Mouse (Mus musculus): Measurements from ENCODE around the gene Nagpa. TPM values are rescaled to one million over a fixed set of nuclear protein-coding genes. Genes with fewer than 3 reads are reported as not detected.
A peak's percentile ranks its signal among the peaks of the same experiment; 100 is the strongest.
"Not testable (repeated sequence)": the region's sequence is repeated elsewhere in the genome, so short reads cannot be mapped to it uniquely, and the experiment has no call there.

Nagpa gene
- 22.1 and 24.0 TPM in 2 replicates for polyA plus RNA-seq (2015; fragmentation: Nextera tagmentation; extraction: Ambion mirVana)

GRCm38 (mm10) chr16:5203668-5204433, at the start of gene Nagpa:
Gene Nagpa (minus strand): TSS chr16:5204012.
- H3K27me3 ChIP-seq, result no peaks in the 10 kb centered on the region
- peak within 1 kb of the TSS; percentile 91 for H3K4me2 ChIP-seq
- ATAC-seq (ENCODE audit: borderline replicate concordance, extremely low read depth, low FRiP score, low TSS enrichment), result peak; percentile 83
- peak within 1 kb of the TSS; percentile 68 for H3K4me3 ChIP-seq
- peak within 1 kb of the TSS; percentile 48 for H3K9ac ChIP-seq
- H3K9me3 ChIP-seq, result no peaks in the 10 kb centered on the region
- 3% methylated on average over 39 of the region's 40 CpGs for WGBS
- H3K27ac ChIP-seq, result no peak within 1 kb of the TSS; the same call in 1 of the 2 replicates
- peaks cover 16% of the 10 kb centered on the region for H3K4me1 ChIP-seq
- no peaks in the 10 kb centered on the region for H3K36me3 ChIP-seq

- no peaks in the 10 kb centered on the region for H3K9me3 ChIP-seq
- H3K4me2 ChIP-seq, result no peak overlapping the region
- H3K4me1 ChIP-seq, result peaks cover 17% of the 10 kb centered on the region
- ATAC-seq (ENCODE audit: borderline replicate concordance, extremely low read depth, low FRiP score, low TSS enrichment), result no peak
- no peak overlapping the region for H3K4me3 ChIP-seq
- no peaks in the 10 kb centered on the region for H3K27me3 ChIP-seq
- H3K9ac ChIP-seq, result no peak overlapping the region
- WGBS, result 95% methylated on average over 2 of the region's 2 CpGs
- peaks cover 22% of the 10 kb centered on the region for H3K36me3 ChIP-seq
- H3K27ac ChIP-seq, result no peak overlapping the region
Measured at GRCm38 (mm10) chr16:5252260-5252659, 48.4 kb upstream of the Nagpa start.

- no peak overlapping the region for H3K4me2 ChIP-seq
- no peaks in the 10 kb centered on the region for H3K9me3 ChIP-seq
- no peak for ATAC-seq (ENCODE audit: borderline replicate concordance, extremely low read depth, low FRiP score, low TSS enrichment)
- no peak overlapping the region for H3K4me3 ChIP-seq
- peaks cover 17% of the 10 kb centered on the region for H3K4me1 ChIP-seq
- no peak overlapping the region for H3K27ac ChIP-seq
- WGBS, result 82% methylated on average over 3 of the region's 3 CpGs
- H3K9ac ChIP-seq, result no peak overlapping the region
- H3K36me3 ChIP-seq, result peaks cover 28% of the 10 kb centered on the region
- no peaks in the 10 kb centered on the region for H3K27me3 ChIP-seq
Measured at GRCm38 (mm10) chr16:5250891-5251290, 47.1 kb upstream of the Nagpa start.

GRCm38 (mm10) chr16:5244411-5244810, 40.6 kb upstream of the Nagpa start:
- Histone ChIP-seq H3K4me2 (no peak overlapping the region), H3K27ac (no peak overlapping the region), H3K9me3 (no peaks in the 10 kb centered on the region), H3K9ac (no peak overlapping the region), H3K27me3 (no peaks in the 10 kb centered on the region), H3K36me3 (peaks cover 61% of the 10 kb centered on the region), H3K4me1 (no peaks in the 10 kb centered on the region), H3K4me3 (no peak overlapping the region)
- 0 out of 2 replicates have a peak, but pooled peaks have one; percentile 44 for ATAC-seq (ENCODE audit: borderline replicate concordance, extremely low read depth, low FRiP score, low TSS enrichment)
- 26% methylated on average over 7 of the region's 7 CpGs for WGBS

GRCm38 (mm10) chr16:5242882-5243281, 39.1 kb upstream of the Nagpa start:
- Histone ChIP-seq H3K27me3 (no peaks in the 10 kb centered on the region), H3K4me2 (no peak overlapping the region), H3K27ac (no peak overlapping the region), H3K36me3 (peaks cover 53% of the 10 kb centered on the region), H3K9me3 (no peaks in the 10 kb centered on the region), H3K4me1 (no peaks in the 10 kb centered on the region), H3K9ac (no peak overlapping the region), H3K4me3 (no peak overlapping the region)
- WGBS, result 83% methylated on average over 6 of the region's 6 CpGs
- ATAC-seq (ENCODE audit: borderline replicate concordance, extremely low read depth, low FRiP score, low TSS enrichment), result no peak

- Histone ChIP-seq H3K9me3 (no peaks in the 10 kb centered on the region), H3K4me2 (no peak overlapping the region), H3K4me3 (no peak overlapping the region), H3K36me3 (peaks cover 48% of the 10 kb centered on the region), H3K27me3 (no peaks in the 10 kb centered on the region), H3K9ac (no peak overlapping the region), H3K4me1 (no peaks in the 10 kb centered on the region), H3K27ac (no peak overlapping the region)
- 86% methylated on average over 4 of the region's 4 CpGs for WGBS
- ATAC-seq (ENCODE audit: borderline replicate concordance, extremely low read depth, low FRiP score, low TSS enrichment), result no peak
Measured at GRCm38 (mm10) chr16:5242355-5242754, 38.5 kb upstream of the Nagpa start.

- peak; percentile 97 for ATAC-seq (ENCODE audit: borderline replicate concordance, extremely low read depth, low FRiP score, low TSS enrichment)
- peak within 1 kb of the TSS; percentile 78 for H3K4me3 ChIP-seq
- no peaks in the 10 kb centered on the region for H3K27me3 ChIP-seq
- no peaks in the 10 kb centered on the region for H3K9me3 ChIP-seq
- peak within 1 kb of the TSS; percentile 68 for H3K9ac ChIP-seq
- peak within 1 kb of the TSS; percentile 70 for H3K4me2 ChIP-seq
- H3K36me3 ChIP-seq, result peaks cover 9% of the 10 kb centered on the region; the same call in 1 of the 2 replicates
- peaks cover 7% of the 10 kb centered on the region for H3K4me1 ChIP-seq
- 1% methylated on average over 47 of the region's 47 CpGs for WGBS
- H3K27ac ChIP-seq, result peak within 1 kb of the TSS; percentile 46; the same call in 1 of the 2 replicates
Measured at GRCm38 (mm10) chr16:5233418-5234313, 29.9 kb upstream of the Nagpa start, which contains the start of gene Alg1. Gene Alg1 (plus strand): TSS chr16:5233621.

- peak; percentile 9; the same call in 1 of the 2 replicates for ATAC-seq (ENCODE audit: borderline replicate concordance, extremely low read depth, low FRiP score, low TSS enrichment)
- WGBS, result 66% methylated on average over 4 of the region's 4 CpGs
- peak overlapping the region; percentile 70; the same call in 1 of the 2 replicates for H3K4me2 ChIP-seq
- H3K27ac ChIP-seq, result peak overlapping the region; percentile 30; the same call in 1 of the 2 replicates
- H3K27me3 ChIP-seq, result no peaks in the 10 kb centered on the region
- peaks cover 7% of the 10 kb centered on the region for H3K4me1 ChIP-seq
- H3K36me3 ChIP-seq, result peaks cover 6% of the 10 kb centered on the region; the same call in 1 of the 2 replicates
- H3K9me3 ChIP-seq, result no peaks in the 10 kb centered on the region
- H3K4me3 ChIP-seq, result peak overlapping the region; percentile 78
- H3K9ac ChIP-seq, result no peak overlapping the region
Measured at GRCm38 (mm10) chr16:5232982-5233381, 29.2 kb upstream of the Nagpa start.

- not testable (repeated sequence) for H3K36me3 ChIP-seq; H3K4me3 ChIP-seq; H3K27ac ChIP-seq; H3K9me3 ChIP-seq; H3K9ac ChIP-seq; H3K4me1 ChIP-seq; ATAC-seq (ENCODE audit: borderline replicate concordance, extremely low read depth, low FRiP score, low TSS enrichment); H3K27me3 ChIP-seq; H3K4me2 ChIP-seq
- WGBS, result 73% methylated on average over 3 of the region's 3 CpGs
Measured at GRCm38 (mm10) chr16:5228103-5228502, 24.3 kb upstream of the Nagpa start.

- WGBS, result 73% methylated on average over 19 of the region's 19 CpGs
- not testable (repeated sequence) for H3K9me3 ChIP-seq; H3K27me3 ChIP-seq; H3K4me3 ChIP-seq; H3K36me3 ChIP-seq; ATAC-seq (ENCODE audit: borderline replicate concordance, extremely low read depth, low FRiP score, low TSS enrichment); H3K9ac ChIP-seq; H3K4me2 ChIP-seq; H3K4me1 ChIP-seq; H3K27ac ChIP-seq
Measured at GRCm38 (mm10) chr16:5227501-5227900, 23.7 kb upstream of the Nagpa start.

- H3K36me3 ChIP-seq; H3K27ac ChIP-seq; H3K4me3 ChIP-seq; H3K9me3 ChIP-seq; H3K4me1 ChIP-seq; H3K27me3 ChIP-seq; H3K4me2 ChIP-seq; H3K9ac ChIP-seq; ATAC-seq (ENCODE audit: borderline replicate concordance, extremely low read depth, low FRiP score, low TSS enrichment): not testable (repeated sequence)
- 2% methylated on average over 1 of the region's 1 CpGs for WGBS
Measured at GRCm38 (mm10) chr16:5226534-5226933, 22.7 kb upstream of the Nagpa start.

All from lung, embryonic 15.5 days (tissue).